Mouse (Mus musculus) retina, embryonic 14.5 days (tissue): ENCODE results near the gene Zfpl1.
"Not testable (repeated sequence)": the region's sequence is repeated elsewhere in the genome, so short reads cannot be mapped to it uniquely, and the experiment has no call there.

Experiments
- DNase-seq: peaks from one replicate; pipeline ENCODE4 v3.0.0-alpha.2; 2015; ENCODE audit warnings: low spot score

Zfpl1 gene

GRCm38 (mm10) chr19:6084478-6085248, at the start of gene Zfpl1, which contains the start of gene Cdca5:
Zfpl1 (minus strand) TSS chr19:6084956.
Cdca5 (plus strand) TSS chr19:6084983.
- peak; percentile 99 for DNase-seq

GRCm38 (mm10) chr19:6133197-6133596, 48.4 kb upstream of the Zfpl1 start:
- DNase-seq, result not testable (repeated sequence)

- no peak for DNase-seq
These were observed 47.5 kb upstream of the Zfpl1 start for GRCm38 (mm10) chr19:6132171-6132827.

GRCm38 (mm10) chr19:6130414-6131128, 45.8 kb upstream of the Zfpl1 start:
- DNase-seq, result not testable (repeated sequence)

GRCm38 (mm10) chr19:6127760-6128341, 43.1 kb upstream of the Zfpl1 start, which contains the start of gene Snx15:
Snx15 (minus strand) TSS chr19:6128304.
- DNase-seq, result peak; percentile 91

GRCm38 (mm10) chr19:6126789-6127580, 42.2 kb upstream of the Zfpl1 start:
- no peak for DNase-seq

- DNase-seq, result peak; percentile 76
These were observed 41.5 kb upstream of the Zfpl1 start for GRCm38 (mm10) chr19:6126289-6126688.

GRCm38 (mm10) chr19:6124898-6125297, 40.1 kb upstream of the Zfpl1 start:
- DNase-seq, result no peak

GRCm38 (mm10) chr19:6123330-6123729, 38.6 kb upstream of the Zfpl1 start:
- peak; percentile 39 for DNase-seq

GRCm38 (mm10) chr19:6121761-6122160, 37.0 kb upstream of the Zfpl1 start:
- DNase-seq, result no peak

- DNase-seq, result peak; percentile 25
These were observed 34.0 kb upstream of the Zfpl1 start for GRCm38 (mm10) chr19:6118677-6119185.

GRCm38 (mm10) chr19:6117986-6118676, 33.4 kb upstream of the Zfpl1 start, which contains the start of gene Sac3d1:
Sac3d1 (minus strand) TSS chr19:6118650.
- DNase-seq, result peak; percentile 95

GRCm38 (mm10) chr19:6117346-6117985, 32.7 kb upstream of the Zfpl1 start:
- DNase-seq, result no peak

GRCm38 (mm10) chr19:6116113-6116850, 31.5 kb upstream of the Zfpl1 start:
- DNase-seq, result no peak

- no peak for DNase-seq
These were observed 28.4 kb upstream of the Zfpl1 start for GRCm38 (mm10) chr19:6113116-6113515.

- DNase-seq, result no peak
These were observed 20.8 kb upstream of the Zfpl1 start, which contains the start of gene Naaladl1 for GRCm38 (mm10) chr19:6105586-6105985. Naaladl1 (plus strand) TSS chr19:6105782.

GRCm38 (mm10) chr19:6104476-6104875, 19.7 kb upstream of the Zfpl1 start:
- DNase-seq, result no peak

- no peak for DNase-seq
These were observed 17.6 kb upstream of the Zfpl1 start for GRCm38 (mm10) chr19:6102169-6102853.

- no peak for DNase-seq
These were observed 16.4 kb upstream of the Zfpl1 start for GRCm38 (mm10) chr19:6101186-6101585.
